Mouse (Mus musculus) intestine, postnatal 0 days (tissue): ENCODE data around the gene Sox15. TPM values are rescaled to one million over a fixed set of nuclear protein-coding genes. Genes with fewer than 3 reads are reported as not detected.

Experiments used
- ATAC-seq: fragments of 200-750 bp; cut with Nextera tagmentation; 2 replicates; pipeline ENCODE4 v1.8.0; 2017; ENCODE audit warnings: mild to moderate bottlenecking, moderate TSS enrichment, moderate library complexity
- H3K27ac ChIP-seq: fragments of 300-500 bp; sonication (generic); 2 replicates; pipeline ENCODE4 v1.5.1; 2014; ENCODE audit warnings: mild to moderate bottlenecking, low read depth, low read length, moderate library complexity
- H3K27me3 ChIP-seq: fragments of 300-500 bp; sonication (generic); replicated peaks from 2 replicates; pipeline ENCODE4 v1.6.1; 2014; ENCODE audit warnings: low read length, mixed read lengths; ENCODE audit not compliant: control insufficient read depth, insufficient read depth
- H3K36me3 ChIP-seq: fragments of 300-500 bp; sonication (generic); 2 replicates; pipeline ENCODE4 v1.6.1; 2014; ENCODE audit warnings: mild to moderate bottlenecking, moderate library complexity; ENCODE audit not compliant: control insufficient read depth, insufficient read depth
- H3K4me1 ChIP-seq: fragments of 300-500 bp; sonication (generic); replicated peaks from 2 replicates; pipeline ENCODE4 v1.6.1; 2014; ENCODE audit warnings: antibody characterized with exemption, low read length, mixed read lengths; ENCODE audit not compliant: control insufficient read depth, insufficient read depth
- H3K4me2 ChIP-seq: fragments of 300-500 bp; sonication (generic); replicated peaks from 2 replicates; pipeline ENCODE4 v1.6.1; 2014; ENCODE audit warnings: low read depth, mild to moderate bottlenecking, moderate library complexity
- H3K4me3 ChIP-seq: fragments of 300-500 bp; sonication (generic); 2 replicates; pipeline ENCODE4 v1.5.1; 2014; ENCODE audit warnings: low read depth, low read length
- H3K9ac ChIP-seq: fragments of 300-500 bp; sonication (generic); 2 replicates; pipeline ENCODE4 v1.6.1; 2014; ENCODE audit warnings: mild to moderate bottlenecking, low read depth, low read length
- H3K9me3 ChIP-seq: fragments of 300-500 bp; sonication (generic); 2 replicates; pipeline ENCODE4 v1.6.1; 2016; ENCODE audit warnings: mixed run types; ENCODE audit not compliant: control insufficient read depth
- CTCF ChIP-seq: sonication (generic); IDR thresholded peaks from 2 replicates; pipeline ENCODE4 v1.5.1; 2016; ENCODE audit warnings: low read depth, mild to moderate bottlenecking, control low read depth, antibody characterized with exemption, moderate library complexity
- WGBS: fragments of 180-500 bp; shearing (Covaris S2); extraction: QIAGEN DNeasy Blood & Tissue Kit; methylation state at CpG from one replicate; pipeline ENCODE4 v1.1.7; 2014; 5-methylcytosine and 5-hydroxymethylcytosine counted together
- polyA plus RNA-seq: library from polyadenylated mRNA; unstranded; fragments of >200 nt; fragmentation: Nextera tagmentation; extraction: Ambion mirVana; gene quantifications from 2 replicates; pipeline ENCODE4 v1.2.1, GENCODE M21; 2015

Gene Sox15
- polyA plus RNA-seq, 1 experiment from 2014 or later: not detected

GRCm38 (mm10) chr11:69692863-69693262 lies 37.7 kb downstream of the Sox15 start:
- ATAC-seq: peak; percentile 79
- Histone ChIP-seq H3K27me3 (no peaks in the 10 kb centered on the region), H3K9ac (no peak overlapping the region), H3K4me3 (no peak overlapping the region), H3K36me3 (no peaks in the 10 kb centered on the region), H3K4me2 (no peak overlapping the region), H3K4me1 (peaks cover 7% of the 10 kb centered on the region; the same call in 1 of the 2 replicates), H3K27ac (peak overlapping the region; percentile 84), H3K9me3 (no peaks in the 10 kb centered on the region)
- TF ChIP-seq CTCF: no peak
- WGBS: 46% methylated on average over 6 of the region's 6 CpGs

DNA sequence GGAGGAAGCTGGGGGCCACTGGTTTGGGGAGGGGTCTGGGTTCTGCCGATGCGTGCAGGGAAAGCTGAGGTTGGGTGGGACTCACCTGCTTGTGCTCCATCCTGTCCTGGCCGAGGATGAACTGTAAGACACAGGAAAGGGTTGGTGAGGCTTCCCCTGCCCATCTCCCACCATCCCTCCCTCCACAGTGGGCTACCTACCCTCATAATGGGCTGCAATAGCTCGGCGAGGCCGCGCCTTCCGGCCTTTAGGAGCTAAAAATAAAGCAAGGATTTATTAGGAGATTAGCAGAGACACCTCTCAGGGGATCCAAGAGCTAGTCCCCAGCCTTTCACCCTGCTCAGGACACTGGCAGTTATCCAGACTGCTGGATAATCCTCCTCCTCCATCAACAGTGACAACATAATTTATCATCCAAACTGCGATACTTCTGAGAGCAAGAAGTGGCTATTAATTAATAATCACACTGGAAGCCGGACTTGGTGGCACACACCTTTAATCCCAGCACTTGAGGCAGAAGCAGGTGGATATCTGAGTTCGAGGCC lies 38.4 kb downstream of the Sox15 start:
- Histone ChIP-seq H3K4me3 (no peak overlapping the region), H3K27me3 (no peaks in the 10 kb centered on the region), H3K27ac (peak overlapping the region; percentile 84), H3K4me1 (peaks cover 7% of the 10 kb centered on the region; the same call in 1 of the 2 replicates), H3K4me2 (no peak overlapping the region), H3K9me3 (no peaks in the 10 kb centered on the region), H3K9ac (no peak overlapping the region), H3K36me3 (no peaks in the 10 kb centered on the region)
- no peak for ATAC-seq
- no peak for TF ChIP-seq CTCF
- 60% methylated on average over 11 of the region's 11 CpGs for WGBS

DNA sequence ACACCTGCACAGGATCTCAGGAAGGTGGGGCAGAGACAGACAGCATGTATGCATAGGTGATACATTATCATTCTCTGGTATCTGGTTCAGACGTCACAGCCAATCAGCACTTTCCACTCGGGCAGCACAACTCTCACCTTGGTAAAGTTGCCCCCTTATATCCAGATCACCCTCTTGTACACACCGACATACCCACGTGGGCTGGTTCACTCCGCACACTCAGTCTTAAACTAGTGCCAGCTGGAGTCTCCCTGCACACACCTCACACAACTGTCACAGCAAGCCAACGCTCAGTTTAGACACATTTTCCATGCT lies 39.9 kb downstream of the Sox15 start:
- 35% methylated on average over 6 of the region's 6 CpGs for WGBS
- H3K9me3 ChIP-seq: no peaks in the 10 kb centered on the region

DNA sequence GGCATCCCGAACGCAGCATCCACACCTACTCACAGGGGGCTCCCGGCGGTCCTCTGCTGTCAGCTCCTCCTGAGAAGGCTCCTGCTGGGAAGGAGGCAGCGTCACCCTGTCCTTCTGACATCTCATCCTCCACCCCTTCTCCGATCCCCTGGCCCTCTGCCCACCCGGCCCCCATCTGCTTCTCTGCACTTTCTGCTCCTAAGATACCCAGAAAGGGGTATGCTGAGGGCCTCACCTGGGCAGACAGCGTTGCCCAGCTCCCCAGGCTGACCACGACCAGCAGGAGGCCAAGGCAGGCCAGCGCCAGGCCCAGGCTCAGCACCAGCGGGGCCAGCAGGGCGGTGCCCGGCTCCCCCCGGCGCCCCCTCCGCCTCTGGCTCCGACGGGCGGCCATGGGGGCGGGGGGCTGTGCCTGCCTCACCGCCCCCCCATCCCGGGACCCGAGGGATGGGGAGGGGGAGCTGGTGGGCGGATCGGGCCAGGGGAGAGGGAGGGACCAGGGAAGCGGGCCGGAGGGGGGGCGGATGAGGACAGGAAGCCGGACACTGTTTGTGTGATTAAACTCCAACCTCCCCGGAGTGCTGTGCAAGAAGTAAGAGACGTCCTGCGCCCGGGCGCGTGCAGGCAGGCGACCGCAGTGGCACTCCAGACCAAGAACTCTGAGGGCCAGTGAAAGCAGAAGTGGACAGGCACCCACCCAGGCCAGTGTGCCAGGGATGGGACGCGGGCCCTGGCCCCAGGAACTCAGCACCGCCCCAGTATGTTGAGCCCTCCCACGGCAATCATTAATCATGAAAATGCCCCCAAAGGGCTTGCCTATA lies 40.5 kb downstream of the Sox15 start, which contains the start of the genes Tnfsf12 and Tnfsfm13:
Gene Tnfsf12 (minus strand): TSS at position 489 of the 821 bp plus-strand sequence.
Gene Tnfsfm13 (minus strand): TSS at position 738 of the 821 bp plus-strand sequence.
- TF ChIP-seq CTCF: peak; percentile 45
- H3K4me2 ChIP-seq: peak within 1 kb of the TSS; percentile 74
- no peaks in the 10 kb centered on the region for H3K27me3 ChIP-seq
- H3K9me3 ChIP-seq: no peaks in the 10 kb centered on the region
- peak within 1 kb of the TSS; percentile 83 for H3K27ac ChIP-seq
- peak within 1 kb of the TSS; percentile 65 for H3K9ac ChIP-seq
- H3K36me3 ChIP-seq: no peaks in the 10 kb centered on the region
- H3K4me1 ChIP-seq: 0 out of 2 replicates have a peak, but pooled peaks cover 7% of the 10 kb centered on the region
- H3K4me3 ChIP-seq: peak within 1 kb of the TSS; percentile 50
- WGBS: 10% methylated on average over 40 of the region's 41 CpGs
- ATAC-seq: no peak

More for the DNA sequence above, 39.9 kb downstream of the Sox15 start:
- H3K9ac ChIP-seq: peak overlapping the region; percentile 65; the same call in 1 of the 2 replicates
- ATAC-seq: no peak
- no peak for TF ChIP-seq CTCF
- no peaks in the 10 kb centered on the region for H3K27me3 ChIP-seq
- H3K4me1 ChIP-seq: peaks cover 7% of the 10 kb centered on the region; the same call in 1 of the 2 replicates
- peak overlapping the region; percentile 83; the same call in 1 of the 2 replicates for H3K27ac ChIP-seq
- peak overlapping the region; percentile 50 for H3K4me3 ChIP-seq
- H3K4me2 ChIP-seq: peak overlapping the region; percentile 74
- H3K36me3 ChIP-seq: no peaks in the 10 kb centered on the region

DNA sequence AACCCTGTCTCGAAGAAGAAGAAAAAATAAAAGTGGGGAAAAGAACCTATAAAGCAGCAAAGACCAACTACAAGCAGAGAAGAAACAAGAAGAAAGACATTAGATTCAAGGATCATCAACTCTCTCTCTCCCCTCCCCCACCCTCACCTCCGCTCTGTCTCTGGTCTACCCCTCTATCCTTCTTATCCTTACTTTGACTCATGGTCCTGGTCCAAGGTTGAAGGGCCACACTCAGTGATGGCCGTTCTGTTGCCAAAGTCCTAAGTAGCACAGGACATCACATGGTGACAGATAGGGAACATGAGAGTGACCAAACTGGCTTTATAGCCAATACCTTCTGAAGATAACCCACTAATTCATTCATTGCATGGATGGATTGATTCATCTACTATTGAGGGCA lies 42.3 kb downstream of the Sox15 start:
- H3K4me3 ChIP-seq: no peak overlapping the region
- H3K27me3 ChIP-seq: no peaks in the 10 kb centered on the region
- 0 out of 2 replicates have a peak overlapping the region, but pooled peaks have one; percentile 21 for H3K27ac ChIP-seq
- no peak for TF ChIP-seq CTCF
- H3K36me3 ChIP-seq: no peaks in the 10 kb centered on the region
- H3K4me2 ChIP-seq: no peak overlapping the region
- H3K9ac ChIP-seq: no peak overlapping the region
- 0 out of 2 replicates have a peak, but pooled peaks cover 7% of the 10 kb centered on the region for H3K4me1 ChIP-seq
- ATAC-seq: peak; percentile 64
- 75% methylated on average over 3 of the region's 3 CpGs for WGBS
- no peaks in the 10 kb centered on the region for H3K9me3 ChIP-seq

- Histone ChIP-seq H3K27me3 (no peaks in the 10 kb centered on the region), H3K4me2 (0 out of 2 replicates have a peak overlapping the region, but pooled peaks have one; percentile 13), H3K4me1 (0 out of 2 replicates have a peak, but pooled peaks cover 7% of the 10 kb centered on the region), H3K27ac (peak overlapping the region; percentile 71), H3K36me3 (no peaks in the 10 kb centered on the region), H3K9ac (no peak overlapping the region), H3K9me3 (no peaks in the 10 kb centered on the region), H3K4me3 (no peak overlapping the region)
- ATAC-seq: no peak
- peak; percentile 46 for TF ChIP-seq CTCF
- 69% methylated on average over 5 of the region's 5 CpGs for WGBS
These were observed 43.5 kb downstream of the Sox15 start for GRCm38 (mm10) chr11:69698574-69698973.
